Mouse (Mus musculus): ENCODE results near the gene Tns2. TPM values are rescaled to one million over a fixed set of nuclear protein-coding genes. Genes with fewer than 3 reads are reported as not detected.

Gene Tns2
- polyA plus RNA-seq, 1 experiment from 2014 or later, result 57.2 TPM

DNA sequence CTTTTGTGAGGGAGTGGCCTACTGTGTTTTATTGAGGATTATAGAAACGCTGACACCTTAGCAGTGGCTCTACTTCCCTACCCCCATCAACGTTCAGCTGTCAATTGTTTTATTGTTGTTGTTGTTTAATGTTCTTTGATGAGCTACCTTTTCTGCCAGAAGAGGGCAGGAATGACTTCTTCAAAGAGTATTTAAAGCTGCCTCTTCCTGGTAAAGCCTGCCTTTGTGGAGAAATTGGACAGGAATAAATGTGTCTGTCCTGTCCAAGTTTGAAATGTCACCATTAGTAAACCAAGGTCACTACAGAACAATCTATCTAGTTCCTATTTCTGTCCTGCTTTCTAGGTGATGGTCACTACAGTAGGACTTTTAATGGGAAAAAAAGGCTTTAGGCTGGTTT is 6.1 kb upstream of the Tns2 start:
- no peak overlapping the region for H3K9ac ChIP-seq
- no peak overlapping the region for H3K27ac ChIP-seq (replicated peaks)
- H3K9me3 ChIP-seq (replicated peaks), result no peaks in the 10 kb centered on the region
- H3K27me3 ChIP-seq, result no peaks in the 10 kb centered on the region
- WGBS, result 68% methylated on average over 2 of the region's 2 CpGs
- H3K4me2 ChIP-seq (replicated peaks), result no peak overlapping the region
- no peak overlapping the region for H3K4me3 ChIP-seq (replicated peaks)
- H3K4me1 ChIP-seq, result peaks cover 21% of the 10 kb centered on the region
- ATAC-seq (ENCODE audit: insufficient number of reproducible peaks, low FRiP score, low TSS enrichment, low read depth), result no peak
- peaks cover 79% of the 10 kb centered on the region for H3K36me3 ChIP-seq

DNA sequence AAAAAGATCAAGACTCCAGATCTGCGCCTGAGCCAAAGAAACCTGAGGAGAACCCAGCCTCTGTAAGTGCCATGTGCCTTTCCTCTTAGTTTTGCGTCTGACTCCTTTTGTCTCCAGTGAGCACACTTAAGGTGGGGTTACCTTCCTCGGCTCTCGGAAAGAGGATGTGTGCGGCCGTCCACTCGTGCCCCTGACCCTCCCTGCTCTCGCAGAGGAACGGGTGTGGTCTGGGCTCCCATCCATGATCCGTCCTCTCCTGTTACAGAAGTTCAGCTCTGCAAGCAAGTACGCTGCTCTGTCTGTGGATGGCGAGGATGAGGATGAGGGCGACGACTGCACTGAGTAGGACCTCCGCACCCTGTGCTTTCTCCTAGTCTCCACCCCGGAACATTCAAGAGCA is 5.2 kb upstream of the Tns2 start:
- Histone ChIP-seq H3K9me3 (replicated peaks) (no peaks in the 10 kb centered on the region), H3K4me3 (replicated peaks) (no peak overlapping the region), H3K27me3 (no peaks in the 10 kb centered on the region), H3K4me2 (replicated peaks) (no peak overlapping the region), H3K36me3 (peaks cover 71% of the 10 kb centered on the region), H3K4me1 (peaks cover 29% of the 10 kb centered on the region), H3K27ac (replicated peaks) (no peak overlapping the region), H3K9ac (no peak overlapping the region)
- 80% methylated on average over 16 of the region's 16 CpGs for WGBS
- ATAC-seq (ENCODE audit: insufficient number of reproducible peaks, low FRiP score, low TSS enrichment, low read depth), result no peak

DNA sequence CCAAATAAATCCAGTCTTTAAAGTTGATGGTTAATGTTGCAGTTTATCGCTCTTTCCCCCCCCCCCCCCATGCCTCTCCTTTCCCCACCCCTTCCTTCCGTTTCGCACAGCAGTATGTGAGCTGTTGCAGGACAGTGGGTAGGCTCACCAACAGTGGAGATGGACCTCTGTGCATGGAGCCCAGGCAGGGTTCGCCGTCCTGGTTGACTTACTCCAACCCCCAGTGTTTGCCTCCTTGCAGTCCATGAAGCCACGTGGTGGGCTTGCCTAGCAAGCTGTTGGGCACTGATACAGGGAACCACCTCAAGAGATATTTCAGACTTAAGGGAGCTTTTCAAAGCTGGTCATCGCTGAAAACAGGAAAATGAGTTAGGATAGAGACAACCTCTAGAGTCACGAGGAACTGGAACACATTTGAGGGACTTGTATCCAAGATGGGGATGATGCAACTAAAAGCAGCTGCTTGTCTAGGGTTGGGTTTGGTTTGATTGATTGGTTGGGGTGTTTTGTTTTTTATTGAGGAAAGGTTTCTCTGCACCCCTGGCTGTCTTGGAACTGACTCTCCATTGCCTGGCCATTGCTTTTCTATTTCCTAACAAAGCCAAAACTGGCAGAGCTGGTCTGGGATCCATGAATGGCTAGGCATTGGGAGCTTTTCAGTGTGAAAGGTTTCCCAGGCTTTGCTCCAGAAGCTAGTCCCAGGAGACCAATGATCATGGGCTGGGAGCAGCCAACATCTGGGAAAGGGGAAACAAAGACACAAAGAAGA is 2.9 kb upstream of the Tns2 start:
- peaks cover 47% of the 10 kb centered on the region for H3K4me1 ChIP-seq
- no peaks in the 10 kb centered on the region for H3K27me3 ChIP-seq
- H3K9me3 ChIP-seq (replicated peaks), result no peaks in the 10 kb centered on the region
- no peak overlapping the region for H3K4me3 ChIP-seq (replicated peaks)
- no peak overlapping the region for H3K4me2 ChIP-seq (replicated peaks)
- H3K36me3 ChIP-seq, result peaks cover 48% of the 10 kb centered on the region
- 69% methylated on average over 8 of the region's 8 CpGs for WGBS
- no peak for ATAC-seq (ENCODE audit: insufficient number of reproducible peaks, low FRiP score, low TSS enrichment, low read depth)
- H3K27ac ChIP-seq (replicated peaks), result peak overlapping the region; percentile 99
- H3K9ac ChIP-seq, result no peak overlapping the region

DNA sequence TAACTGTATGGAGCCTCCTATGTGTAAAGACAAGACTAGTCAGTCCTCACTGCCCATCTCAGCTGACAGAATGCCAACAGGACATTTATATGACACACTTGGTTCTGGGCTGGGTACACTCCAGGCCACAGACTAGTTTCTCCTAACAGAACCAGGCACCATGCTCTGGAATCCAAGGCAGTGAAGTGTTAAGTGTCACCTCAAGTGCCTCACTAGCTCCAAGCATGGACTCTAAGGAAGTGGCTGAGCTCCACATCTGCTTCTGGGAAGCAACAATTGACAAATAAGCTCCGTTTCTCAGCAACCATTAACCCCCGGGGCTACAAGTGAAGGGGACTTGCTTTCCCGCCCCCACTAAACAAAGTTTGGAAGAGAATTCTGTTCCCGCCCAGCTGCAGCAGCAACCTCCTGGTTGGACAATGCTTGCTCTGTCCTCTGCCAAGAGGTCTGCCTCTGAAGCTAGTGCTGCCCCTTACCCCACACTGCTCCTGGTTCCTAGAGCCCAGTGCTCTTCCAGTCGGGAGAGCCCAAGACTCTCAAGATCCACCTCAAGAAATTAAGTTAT is 2.1 kb upstream of the Tns2 start:
- Histone ChIP-seq H3K9me3 (replicated peaks) (no peaks in the 10 kb centered on the region), H3K4me2 (replicated peaks) (peak overlapping the region; percentile 75), H3K4me3 (replicated peaks) (peak overlapping the region; percentile 63), H3K4me1 (peaks cover 54% of the 10 kb centered on the region), H3K27me3 (no peaks in the 10 kb centered on the region), H3K27ac (replicated peaks) (peak overlapping the region; percentile 99), H3K9ac (0 out of 2 replicates have a peak overlapping the region, but pooled peaks have one; percentile 2), H3K36me3 (peaks cover 40% of the 10 kb centered on the region)
- no peak for ATAC-seq (ENCODE audit: insufficient number of reproducible peaks, low FRiP score, low TSS enrichment, low read depth)
- WGBS, result 10% methylated on average over 5 of the region's 5 CpGs

DNA sequence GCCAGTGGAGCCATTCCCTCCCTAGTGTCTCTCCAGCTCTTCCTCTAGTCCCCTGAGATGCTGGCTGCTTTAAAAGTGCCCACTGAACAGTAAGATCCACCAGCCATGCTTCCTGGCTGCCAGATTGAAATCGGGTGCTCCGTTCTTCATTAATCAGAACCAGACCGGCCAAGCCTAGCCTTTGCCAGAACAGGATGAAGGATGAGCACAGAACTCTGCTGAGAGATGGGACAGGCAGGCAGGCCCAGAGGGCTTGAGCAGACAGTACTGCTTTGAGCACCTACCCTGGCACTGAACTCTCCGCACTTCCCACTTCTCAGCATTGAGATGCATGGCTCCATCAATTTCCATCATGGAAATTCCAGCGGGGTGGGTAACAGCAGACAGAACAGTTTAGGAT is 953 bp upstream of the Tns2 start:
- H3K36me3 ChIP-seq, result peaks cover 28% of the 10 kb centered on the region
- H3K4me3 ChIP-seq (replicated peaks), result peak overlapping the region; percentile 63
- WGBS, result 21% methylated on average over 5 of the region's 5 CpGs
- peak overlapping the region; percentile 99 for H3K27ac ChIP-seq (replicated peaks)
- no peaks in the 10 kb centered on the region for H3K27me3 ChIP-seq
- H3K9me3 ChIP-seq (replicated peaks), result no peaks in the 10 kb centered on the region
- H3K4me1 ChIP-seq, result peaks cover 66% of the 10 kb centered on the region
- 0 out of 2 replicates have a peak overlapping the region, but pooled peaks have one; percentile 21 for H3K9ac ChIP-seq
- no peak for ATAC-seq (ENCODE audit: insufficient number of reproducible peaks, low FRiP score, low TSS enrichment, low read depth)
- peak overlapping the region; percentile 75 for H3K4me2 ChIP-seq (replicated peaks)

DNA sequence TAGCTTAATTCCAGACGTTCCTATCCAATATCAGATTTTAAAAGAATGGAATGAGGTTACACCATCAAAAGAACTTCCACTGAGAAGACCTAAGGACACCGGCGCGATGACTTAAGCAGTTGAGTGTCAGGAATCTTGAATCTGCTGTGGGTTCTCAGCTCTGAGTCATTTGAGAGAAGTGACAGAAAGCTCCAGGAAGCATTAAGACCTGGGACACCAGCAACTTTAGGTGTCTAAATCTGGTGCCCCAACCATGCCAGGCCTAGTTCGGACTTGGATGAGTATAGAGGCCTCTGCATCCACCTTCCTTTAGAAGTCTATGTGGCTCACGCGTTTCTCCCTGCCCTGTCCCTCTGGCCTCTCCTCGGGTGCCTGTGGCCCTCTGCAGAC is 447 bp upstream of the Tns2 start:
- Histone ChIP-seq H3K9ac (peak overlapping the region; percentile 50), H3K4me1 (peaks cover 71% of the 10 kb centered on the region), H3K27me3 (no peaks in the 10 kb centered on the region), H3K4me2 (replicated peaks) (peak overlapping the region; percentile 75), H3K36me3 (peaks cover 23% of the 10 kb centered on the region), H3K27ac (replicated peaks) (peak overlapping the region; percentile 99), H3K9me3 (replicated peaks) (no peaks in the 10 kb centered on the region), H3K4me3 (replicated peaks) (peak overlapping the region; percentile 63)
- ATAC-seq (ENCODE audit: insufficient number of reproducible peaks, low FRiP score, low TSS enrichment, low read depth), result no peak
- 12% methylated on average over 8 of the region's 8 CpGs for WGBS

DNA sequence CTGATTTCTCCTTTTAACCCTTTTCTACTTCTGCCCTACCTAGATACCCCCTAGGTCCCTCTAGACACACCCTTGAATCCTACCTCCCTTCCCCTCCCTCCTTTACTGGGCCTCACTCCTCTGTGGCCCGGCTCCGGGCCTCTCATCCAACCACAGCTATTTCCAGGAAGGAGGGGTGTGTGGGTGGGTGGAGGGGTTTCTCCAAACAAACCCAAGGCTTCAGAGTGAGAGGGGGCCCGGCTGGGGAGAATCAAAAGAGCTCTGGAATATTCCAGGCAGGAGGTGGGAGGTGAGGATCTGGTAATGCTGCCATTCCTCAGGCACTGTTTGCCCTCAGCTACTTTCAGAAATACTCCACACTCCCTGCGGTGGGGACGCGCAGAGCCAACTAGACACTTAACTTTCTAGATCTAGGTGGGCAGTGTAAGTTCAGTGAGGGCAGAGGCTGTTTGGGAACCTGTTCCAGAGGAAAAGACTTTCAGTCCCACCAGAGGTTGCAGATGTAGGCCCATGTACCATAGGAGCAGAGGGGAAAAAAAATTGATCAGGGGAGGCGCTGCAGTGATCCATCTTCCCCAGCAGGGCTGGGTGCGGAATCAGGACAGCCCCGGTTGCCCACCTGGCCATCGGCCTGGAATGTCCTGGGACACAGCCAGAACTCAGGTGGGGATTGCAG is 921 bp downstream of the Tns2 start:
- H3K36me3 ChIP-seq, result peaks cover 16% of the 10 kb centered on the region
- H3K27ac ChIP-seq (replicated peaks), result peak overlapping the region; percentile 99
- H3K4me1 ChIP-seq, result peaks cover 85% of the 10 kb centered on the region
- H3K9ac ChIP-seq, result peak overlapping the region; percentile 50
- H3K4me2 ChIP-seq (replicated peaks), result peak overlapping the region; percentile 75
- 15% methylated on average over 10 of the region's 10 CpGs for WGBS
- H3K4me3 ChIP-seq (replicated peaks), result peak overlapping the region; percentile 63
- peak; percentile 68 for ATAC-seq (ENCODE audit: insufficient number of reproducible peaks, low FRiP score, low TSS enrichment, low read depth)
- no peaks in the 10 kb centered on the region for H3K9me3 ChIP-seq (replicated peaks)
- no peaks in the 10 kb centered on the region for H3K27me3 ChIP-seq

DNA sequence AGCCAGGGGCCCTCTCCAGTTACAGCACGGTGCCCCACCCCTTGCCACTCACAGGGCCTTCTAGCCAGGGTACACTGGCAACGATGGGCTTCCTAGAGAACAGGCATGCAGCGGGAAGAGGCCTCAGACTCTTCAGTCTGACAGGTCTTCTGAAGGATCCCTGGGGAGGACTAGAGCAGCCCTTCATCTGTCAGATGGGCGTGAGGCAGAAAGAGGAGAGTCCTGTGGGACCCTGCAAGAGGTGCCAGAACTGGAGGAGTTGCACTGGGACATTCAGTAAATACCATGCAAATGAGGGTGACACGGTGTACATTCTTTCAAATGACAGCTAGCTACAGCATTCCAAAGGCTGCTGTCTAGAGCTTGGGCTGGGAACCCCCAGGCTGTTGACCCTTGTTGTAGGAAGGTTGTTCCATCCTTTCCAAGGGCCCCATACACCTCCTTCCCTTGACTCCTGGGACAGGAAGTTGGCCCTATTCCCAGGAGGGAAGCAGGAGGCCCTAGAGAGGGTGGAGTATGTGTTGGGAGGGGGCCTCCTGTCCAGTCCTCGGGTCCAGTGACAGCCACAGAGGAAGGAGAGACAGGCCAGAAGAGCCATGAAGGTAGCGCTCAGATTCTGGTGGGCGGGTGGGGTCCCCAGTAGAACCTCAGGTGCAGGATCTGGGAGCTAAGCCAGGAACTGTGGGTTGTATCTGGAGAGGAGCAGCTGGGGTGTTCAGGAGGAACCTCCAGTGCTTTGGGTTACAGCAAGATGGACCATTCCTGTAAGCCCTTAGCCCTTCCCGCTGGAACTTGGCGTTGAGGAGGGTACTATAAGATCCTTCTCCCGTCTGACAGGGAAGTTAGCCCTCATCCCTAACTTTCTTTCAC is 1.7 kb downstream of the Tns2 start:
- Histone ChIP-seq H3K9ac (peak overlapping the region; percentile 50; the same call in 1 of the 2 replicates), H3K4me1 (peaks cover 93% of the 10 kb centered on the region), H3K4me3 (replicated peaks) (peak overlapping the region; percentile 63), H3K27ac (replicated peaks) (peak overlapping the region; percentile 99), H3K9me3 (replicated peaks) (no peaks in the 10 kb centered on the region), H3K27me3 (no peaks in the 10 kb centered on the region), H3K36me3 (peaks cover 17% of the 10 kb centered on the region), H3K4me2 (replicated peaks) (peak overlapping the region; percentile 75)
- 16% methylated on average over 11 of the region's 11 CpGs for WGBS
- ATAC-seq (ENCODE audit: insufficient number of reproducible peaks, low FRiP score, low TSS enrichment, low read depth), result no peak

DNA sequence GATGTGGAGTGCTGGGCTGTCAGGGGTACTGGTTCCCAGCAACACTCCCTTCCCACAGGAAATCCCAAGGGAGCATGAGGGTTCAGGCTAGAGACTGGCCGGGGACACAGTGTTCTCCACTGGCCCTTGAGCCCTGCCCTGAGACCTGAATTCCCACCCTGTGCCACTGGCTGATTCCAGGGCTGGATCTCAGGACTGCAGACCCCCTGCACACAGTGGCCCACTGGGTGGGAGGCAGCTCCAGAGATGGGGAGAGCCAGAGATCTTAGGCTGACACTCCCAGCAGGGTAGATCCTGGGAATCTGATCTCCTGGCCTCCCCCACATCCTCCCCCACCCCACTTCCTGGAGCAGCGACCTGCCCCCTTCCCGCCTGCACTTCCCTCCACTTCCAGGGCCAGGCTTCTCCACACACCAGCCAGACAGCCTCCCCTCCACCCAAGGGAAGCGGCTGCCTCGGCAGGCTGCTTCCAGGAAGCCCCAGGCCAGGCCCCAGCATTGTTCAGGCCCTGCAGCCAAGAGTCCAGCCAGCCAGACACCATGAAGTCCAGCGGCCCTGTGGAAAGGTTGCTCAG is 2.4 kb downstream of the Tns2 start:
- Histone ChIP-seq H3K36me3 (peaks cover 21% of the 10 kb centered on the region), H3K4me2 (replicated peaks) (peak overlapping the region; percentile 75), H3K9me3 (replicated peaks) (no peaks in the 10 kb centered on the region), H3K4me3 (replicated peaks) (peak overlapping the region; percentile 63), H3K27ac (replicated peaks) (peak overlapping the region; percentile 99), H3K9ac (peak overlapping the region; percentile 47), H3K27me3 (no peaks in the 10 kb centered on the region), H3K4me1 (peaks cover 93% of the 10 kb centered on the region)
- 12% methylated on average over 6 of the region's 6 CpGs for WGBS
- ATAC-seq (ENCODE audit: insufficient number of reproducible peaks, low FRiP score, low TSS enrichment, low read depth), result 0 out of 2 replicates have a peak, but pooled peaks have one; percentile 1

DNA sequence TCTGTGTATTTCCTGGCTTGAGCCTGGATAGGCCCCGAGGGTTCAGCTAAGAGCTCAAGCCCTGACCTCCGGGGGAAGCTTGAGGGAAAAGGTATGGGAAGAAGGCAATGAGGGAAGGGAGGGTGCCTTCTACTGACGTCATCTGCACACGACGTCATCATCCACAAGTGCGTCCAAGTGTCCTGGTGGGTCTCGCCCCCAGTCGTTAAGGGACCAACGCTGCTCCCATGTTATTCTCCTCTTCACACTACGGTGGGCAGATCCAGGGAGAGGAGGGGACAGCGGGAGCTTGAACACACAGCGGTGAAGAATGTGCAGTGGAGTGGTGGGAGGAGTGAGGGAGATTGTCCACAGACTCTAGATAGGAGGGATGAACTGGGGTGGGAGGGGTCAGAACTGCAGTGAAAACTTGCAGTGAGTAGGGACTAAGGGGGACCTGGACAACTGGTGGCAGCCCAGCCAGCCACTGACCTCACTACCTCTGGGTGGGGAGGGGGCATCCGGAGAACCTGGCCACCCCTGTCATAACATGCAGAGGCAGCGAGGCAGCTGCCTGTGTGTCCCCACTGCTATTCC is 3.2 kb downstream of the Tns2 start:
- Histone ChIP-seq H3K27ac (replicated peaks) (peak overlapping the region; percentile 99), H3K27me3 (no peaks in the 10 kb centered on the region), H3K9ac (peak overlapping the region; percentile 47), H3K36me3 (peaks cover 28% of the 10 kb centered on the region), H3K4me3 (replicated peaks) (peak overlapping the region; percentile 63), H3K4me2 (replicated peaks) (peak overlapping the region; percentile 75), H3K9me3 (replicated peaks) (no peaks in the 10 kb centered on the region), H3K4me1 (peaks cover 93% of the 10 kb centered on the region)
- 0 out of 2 replicates have a peak, but pooled peaks have one; percentile 9 for ATAC-seq (ENCODE audit: insufficient number of reproducible peaks, low FRiP score, low TSS enrichment, low read depth)
- 11% methylated on average over 14 of the region's 14 CpGs for WGBS

Data from embryonic facial prominence, embryonic 15.5 days (tissue).